In the genomic region with DNA sequence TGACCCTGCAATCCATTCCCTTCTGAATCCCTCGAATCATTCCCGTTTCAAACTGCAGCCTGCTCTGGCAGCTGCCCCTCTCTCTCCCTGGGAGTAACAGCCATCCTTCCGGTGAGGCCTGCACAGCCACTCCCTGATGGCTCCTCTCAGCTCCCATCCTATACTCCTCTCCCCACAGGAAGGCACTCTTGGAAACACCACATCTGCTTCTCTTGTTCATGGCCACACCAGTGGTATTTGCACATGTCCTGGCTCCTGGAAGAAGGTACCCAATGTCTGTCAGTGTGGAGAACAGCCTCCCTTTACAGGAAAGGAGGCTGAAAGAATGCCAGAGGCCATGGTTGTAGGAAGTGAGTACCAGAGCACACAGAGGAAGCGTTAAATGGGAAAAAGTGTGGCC, we compare ENCODE assay signal across 12 mouse cellular contexts.
"Had no signal": no experiment of that assay in that cellular context is flagged by ENCODE, and none has a peak within 500 bp of the region (broad histone marks: within the 10 kb centered on the region; RNA-seq: fewer than 3 reads in every experiment).

No protein-coding gene starts in this region.

- H3K9me3 ChIP-seq: limb, embryonic 12.5 days; limb, embryonic 15.5 days; lung, embryonic 15.5 days had no signal

- H3K4me3 ChIP-seq: limb, embryonic 12.5 days; limb, embryonic 15.5 days; lung, embryonic 15.5 days had no signal

- H3K27me3 ChIP-seq: limb, embryonic 12.5 days; limb, embryonic 15.5 days; lung, embryonic 15.5 days had no signal

- DNase-seq: kidney, postnatal 25 days; left cerebral cortex, postnatal 4 days; liver, postnatal 0 days; lung, postnatal 14 days; lung, postnatal 4 days; midbrain, embryonic 14.5 days; thymus, postnatal 25 days had no signal

- H3K4me1 ChIP-seq: limb, embryonic 12.5 days; lung, embryonic 15.5 days had no signal

- H3K27ac ChIP-seq: kidney, postnatal 0 days; limb, embryonic 12.5 days; limb, embryonic 15.5 days; liver, embryonic 14.5 days; lung, embryonic 15.5 days had no signal

- H3K36me3 ChIP-seq: limb, embryonic 12.5 days; limb, embryonic 15.5 days; lung, embryonic 15.5 days had no signal
